Comparison of ENCODE assay signal across 15 mouse cellular contexts in the genomic region with DNA sequence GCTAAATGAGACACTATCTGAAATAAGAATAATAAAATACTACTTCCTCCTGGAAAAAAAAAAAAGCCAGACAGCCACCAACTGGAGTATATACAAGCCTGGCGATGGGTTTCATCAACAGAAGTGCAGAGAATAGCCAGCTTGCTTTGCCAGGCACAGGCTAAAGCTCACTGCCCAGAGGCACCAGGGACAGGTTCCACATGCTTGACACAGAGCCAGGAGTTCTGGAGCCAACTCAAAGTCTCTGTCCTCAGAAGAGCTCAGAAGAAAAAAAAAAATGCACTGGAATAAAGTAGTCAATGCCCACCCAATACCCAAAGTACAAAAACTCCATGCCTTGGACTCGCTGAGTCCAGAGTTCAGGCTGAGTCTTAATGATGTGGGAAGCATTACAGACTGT.
DNase-seq lines count a peak whose midpoint lies in the region; ATAC-seq and TF ChIP-seq lines count a peak whose summit lies in the region.
"Had no signal": no experiment of that assay in that cellular context is flagged by ENCODE, and none has a peak within 500 bp of the region (broad histone marks: within the 10 kb centered on the region; RNA-seq: fewer than 3 reads in every experiment).

No protein-coding gene starts in this region.

- H3K9ac ChIP-seq in hindbrain, embryonic 13.5 days: no peak overlapping the region
- no peak overlapping the region for H3K9ac ChIP-seq in liver, adult 2 months (ENCODE audit: low read depth, low read length)
- H3K9ac ChIP-seq in liver, embryonic 12.5 days: no peak overlapping the region
- H3K9ac ChIP-seq: intestine, embryonic 15.5 days; lung, embryonic 15.5 days; midbrain, embryonic 13.5 days had no signal

- no peaks in the 10 kb centered on the region for H3K79me2 ChIP-seq in liver, adult 2 months (ENCODE audit: control insufficient read depth, insufficient read depth, low read length)

- H3K4me3 ChIP-seq in hindbrain, embryonic 10.5 days: no peak overlapping the region
- no peak overlapping the region for H3K4me3 ChIP-seq in hindbrain, embryonic 13.5 days
- no peak overlapping the region for H3K4me3 ChIP-seq in liver, adult 2 months (ENCODE audit: insufficient read depth, low read depth, low read length)
- no peak overlapping the region for H3K4me3 ChIP-seq in liver, embryonic 12.5 days
- H3K4me3 ChIP-seq: forebrain, embryonic 10.5 days; intestine, embryonic 15.5 days; lung, embryonic 15.5 days; midbrain, embryonic 13.5 days had no signal

- peak overlapping the region; percentile 29; the same call in 1 of the 2 replicates for H3K27ac ChIP-seq in hindbrain, embryonic 10.5 days
- H3K27ac ChIP-seq in hindbrain, embryonic 13.5 days: no peak overlapping the region
- H3K27ac ChIP-seq in liver, adult 2 months (replicated peaks; ENCODE audit: insufficient read depth, low read depth, low read length): no peak overlapping the region
- no peak overlapping the region for H3K27ac ChIP-seq in liver, embryonic 12.5 days
- H3K27ac ChIP-seq: forebrain, embryonic 10.5 days; intestine, embryonic 15.5 days; lung, embryonic 15.5 days; midbrain, embryonic 13.5 days had no signal

- TF ChIP-seq CTCF in liver, adult 2 months (IDR thresholded peaks at IDR 0.05; ENCODE audit: low read depth, low read length): no peak

- H3K36me3 ChIP-seq in hindbrain, embryonic 10.5 days: no peaks in the 10 kb centered on the region
- H3K36me3 ChIP-seq in hindbrain, embryonic 13.5 days: no peaks in the 10 kb centered on the region
- no peaks in the 10 kb centered on the region for H3K36me3 ChIP-seq in liver, adult 2 months (ENCODE audit: control insufficient read depth, insufficient read depth, low read length)
- H3K36me3 ChIP-seq in liver, embryonic 12.5 days: no peaks in the 10 kb centered on the region
- H3K36me3 ChIP-seq: forebrain, embryonic 10.5 days; intestine, embryonic 15.5 days; lung, embryonic 15.5 days; midbrain, embryonic 13.5 days had no signal

- peaks cover 10% of the 10 kb centered on the region; the same call in 1 of the 2 replicates for H3K27me3 ChIP-seq in hindbrain, embryonic 10.5 days (ENCODE audit: insufficient read depth, poor library complexity, severe bottlenecking)
- H3K27me3 ChIP-seq in hindbrain, embryonic 13.5 days: no peaks in the 10 kb centered on the region
- H3K27me3 ChIP-seq in liver, adult 2 months (ENCODE audit: control insufficient read depth, insufficient read depth, low read length): no peaks in the 10 kb centered on the region
- no peaks in the 10 kb centered on the region; the same call in 1 of the 2 replicates for H3K27me3 ChIP-seq in liver, embryonic 12.5 days (replicated peaks)
- H3K27me3 ChIP-seq: intestine, embryonic 15.5 days; lung, embryonic 15.5 days; midbrain, embryonic 13.5 days had no signal

- no peak for ATAC-seq in hindbrain, embryonic 13.5 days (ENCODE audit: low FRiP score)
- ATAC-seq in liver, embryonic 12.5 days: no peak
- ATAC-seq: intestine, embryonic 15.5 days; midbrain, embryonic 13.5 days had no signal

- DNase-seq in adrenal gland, postnatal 14 days: peak; percentile 19
- no peak for DNase-seq in adrenal gland, adult (ENCODE audit: inconsistent age in 2 of 2, low spot score in 1 of 2)
- no peak for DNase-seq in hindbrain, embryonic 10.5 days (ENCODE audit: low spot score)
- DNase-seq in liver, adult 2 months (ENCODE audit: extremely low read depth, low read depth, low spot score): peak; percentile 47
- peak; percentile 50 to 54 for DNase-seq in kidney, postnatal 25 days
- no peak for DNase-seq in yolk sac, embryonic 10.5 days (ENCODE audit: low spot score)
- DNase-seq: adrenal gland, postnatal 25 days; retina, postnatal 1 day had no signal

- no peaks in the 10 kb centered on the region for H3K9me3 ChIP-seq in hindbrain, embryonic 10.5 days
- H3K9me3 ChIP-seq in hindbrain, embryonic 13.5 days: no peaks in the 10 kb centered on the region
- H3K9me3 ChIP-seq in liver, embryonic 12.5 days (replicated peaks): no peaks in the 10 kb centered on the region
- H3K9me3 ChIP-seq: forebrain, embryonic 10.5 days; intestine, embryonic 15.5 days; lung, embryonic 15.5 days; midbrain, embryonic 13.5 days had no signal

- TF ChIP-seq POLR2A in liver, adult 2 months (IDR thresholded peaks at IDR 0.05; ENCODE audit: extremely low read depth, insufficient read depth, low read length): no peak

- H3K4me2 ChIP-seq in hindbrain, embryonic 13.5 days: no peak overlapping the region
- no peak overlapping the region for H3K4me2 ChIP-seq in liver, embryonic 12.5 days
- H3K4me2 ChIP-seq: intestine, embryonic 15.5 days; liver, embryonic 11.5 days; lung, embryonic 15.5 days; midbrain, embryonic 13.5 days had no signal

- H3K4me1 ChIP-seq in hindbrain, embryonic 10.5 days (replicated peaks): peaks cover 28% of the 10 kb centered on the region
- peaks cover 25% of the 10 kb centered on the region for H3K4me1 ChIP-seq in hindbrain, embryonic 13.5 days (replicated peaks)
- no peaks in the 10 kb centered on the region for H3K4me1 ChIP-seq in liver, adult 2 months (ENCODE audit: control insufficient read depth, insufficient read depth, low read length)
- H3K4me1 ChIP-seq in liver, embryonic 12.5 days: no peaks in the 10 kb centered on the region
- H3K4me1 ChIP-seq: intestine, embryonic 15.5 days had no signal

- 78% methylated on average over 2 of the region's 2 CpGs for WGBS in hindbrain, embryonic 10.5 days
- WGBS in hindbrain, embryonic 13.5 days: 60% methylated on average over 2 of the region's 2 CpGs
- 73% methylated on average over 2 of the region's 2 CpGs for WGBS in liver, adult 2 months
- 67% methylated on average over 2 of the region's 2 CpGs for WGBS in liver, embryonic 12.5 days (ENCODE audit: insufficient replicate concordance)

Comparison
In these comparisons a context has a peak if more than half of its experiments do, and no peak if none do; other contexts are left out.
1. DNase-seq: peak in adrenal gland, postnatal 14 days (single experiment), liver, adult 2 months (single experiment) and kidney, postnatal 25 days (2 of 2); none in adrenal gland, adult (0 of 2), hindbrain, embryonic 10.5 days (single experiment) and yolk sac, embryonic 10.5 days (single experiment).